Mouse (Mus musculus): ENCODE data around the gene Gramd1b. TPM values are rescaled to one million over a fixed set of nuclear protein-coding genes. Genes with fewer than 3 reads are reported as not detected.

Gene Gramd1b
- polyA plus RNA-seq, 1 experiment from 2014 or later = 2.9 TPM

DNA sequence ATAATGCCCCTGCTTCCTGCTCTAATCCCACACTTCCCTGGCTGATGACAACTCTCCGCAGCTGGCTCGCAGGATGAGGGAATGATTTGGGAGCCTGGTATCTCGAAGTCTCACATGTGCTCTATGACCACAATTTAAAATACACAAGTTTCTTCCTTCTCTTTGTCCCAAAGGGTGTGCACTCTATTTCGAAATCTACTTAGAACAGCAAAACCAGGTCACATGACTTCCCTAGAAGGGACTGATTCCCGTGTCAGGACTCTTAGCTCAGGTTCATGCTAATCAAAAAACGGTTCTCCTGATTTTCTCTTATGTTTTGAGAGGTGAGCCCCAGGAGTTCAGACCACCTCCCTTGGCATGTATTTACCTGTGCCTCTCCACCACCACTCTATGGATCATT, 267.3 kb downstream of the Gramd1b start:
- H3K4me2 ChIP-seq (ENCODE audit: low read depth, low read length) = no peak overlapping the region
- no peak overlapping the region for H3K9ac ChIP-seq (replicated peaks; ENCODE audit: low read length)
- H3K9me3 ChIP-seq (replicated peaks; ENCODE audit: control insufficient read depth, low read length) = no peaks in the 10 kb centered on the region
- peaks cover 4% of the 10 kb centered on the region for H3K27me3 ChIP-seq (ENCODE audit: control insufficient read depth, insufficient read depth, low read length)
- WGBS = 63% methylated on average over 6 of the region's 6 CpGs
- H3K36me3 ChIP-seq (replicated peaks; ENCODE audit: control insufficient read depth, insufficient read depth, low read depth, low read length) = no peaks in the 10 kb centered on the region
- H3K4me1 ChIP-seq (ENCODE audit: control insufficient read depth, insufficient read depth, low read length) = no peaks in the 10 kb centered on the region
- ATAC-seq (replicated peaks; ENCODE audit: insufficient number of reproducible peaks, low FRiP score, low TSS enrichment, low read depth) (no peak), DNase-seq (ENCODE audit: low spot score) (no peak)
- no peak overlapping the region for H3K4me3 ChIP-seq (ENCODE audit: low read depth, low read length)
- no peak overlapping the region for H3K27ac ChIP-seq (replicated peaks; ENCODE audit: low read depth, low read length)

DNA sequence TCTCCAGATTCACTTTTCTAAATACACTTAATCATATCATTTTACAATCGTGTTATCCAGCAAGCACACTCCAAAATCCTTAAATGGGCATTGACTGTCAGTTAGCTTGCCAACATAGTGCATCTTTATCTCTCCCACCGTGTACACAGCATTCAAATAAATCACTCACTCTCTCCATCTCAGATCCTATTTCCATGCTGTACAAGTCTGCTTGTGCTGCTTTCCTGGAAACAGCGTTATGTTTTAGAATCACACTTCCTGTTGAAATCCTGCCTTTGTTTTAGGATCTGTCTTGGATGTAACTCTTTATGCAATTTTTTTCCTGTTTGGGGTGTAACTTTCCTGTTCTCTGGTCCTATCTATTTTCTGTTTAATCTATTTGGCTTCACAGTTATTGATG, 278.7 kb downstream of the Gramd1b start:
- ATAC-seq (replicated peaks; ENCODE audit: insufficient number of reproducible peaks, low FRiP score, low TSS enrichment, low read depth) = no peak
- no peak overlapping the region for H3K9ac ChIP-seq (replicated peaks; ENCODE audit: low read length)

DNA sequence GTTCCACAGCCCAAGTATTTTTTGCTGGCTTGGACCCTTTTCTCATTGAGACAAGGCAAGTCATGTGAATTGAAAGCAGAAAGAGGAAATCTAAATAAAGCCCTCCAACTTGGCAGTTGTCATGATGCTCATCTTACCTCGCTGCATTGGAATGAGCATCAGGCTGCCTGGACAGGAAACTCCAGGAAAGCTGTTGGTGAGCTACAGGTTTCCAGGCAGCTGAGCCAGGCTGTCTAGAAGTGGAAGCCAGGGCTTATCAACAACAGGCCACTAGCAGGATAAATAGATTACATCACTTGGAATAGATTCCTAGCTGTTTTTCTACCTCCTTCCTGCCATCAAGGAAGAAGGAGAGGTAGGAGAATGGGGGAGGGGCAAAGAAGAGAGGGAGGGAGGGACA, 282.1 kb downstream of the Gramd1b start:
- Histone ChIP-seq H3K27me3 (ENCODE audit: control insufficient read depth, insufficient read depth, low read length) (no peaks in the 10 kb centered on the region), H3K36me3 (replicated peaks; ENCODE audit: control insufficient read depth, insufficient read depth, low read depth, low read length) (no peaks in the 10 kb centered on the region), H3K4me3 (ENCODE audit: low read depth, low read length) (no peak overlapping the region), H3K27ac (replicated peaks; ENCODE audit: low read depth, low read length) (no peak overlapping the region), H3K4me2 (ENCODE audit: low read depth, low read length) (no peak overlapping the region), H3K9ac (replicated peaks; ENCODE audit: low read length) (no peak overlapping the region), H3K4me1 (ENCODE audit: control insufficient read depth, insufficient read depth, low read length) (no peaks in the 10 kb centered on the region), H3K9me3 (replicated peaks; ENCODE audit: control insufficient read depth, low read length) (no peaks in the 10 kb centered on the region)
- 76% methylated on average over 1 of the region's 1 CpGs for WGBS
- DNase-seq (ENCODE audit: low spot score) = no peak
- no peak for ATAC-seq (replicated peaks; ENCODE audit: insufficient number of reproducible peaks, low FRiP score, low TSS enrichment, low read depth)

More for the DNA sequence above, 278.7 kb downstream of the Gramd1b start:
- no peak overlapping the region for H3K4me3 ChIP-seq (ENCODE audit: low read depth, low read length)
- H3K27me3 ChIP-seq (ENCODE audit: control insufficient read depth, insufficient read depth, low read length) = no peaks in the 10 kb centered on the region
- no peaks in the 10 kb centered on the region for H3K9me3 ChIP-seq (replicated peaks; ENCODE audit: control insufficient read depth, low read length)
- no peak overlapping the region for H3K4me2 ChIP-seq (ENCODE audit: low read depth, low read length)
- H3K27ac ChIP-seq (replicated peaks; ENCODE audit: low read depth, low read length) = no peak overlapping the region
- WGBS = 77% methylated on average over 3 of the region's 3 CpGs
- H3K36me3 ChIP-seq (replicated peaks; ENCODE audit: control insufficient read depth, insufficient read depth, low read depth, low read length) = no peaks in the 10 kb centered on the region
- no peaks in the 10 kb centered on the region for H3K4me1 ChIP-seq (ENCODE audit: control insufficient read depth, insufficient read depth, low read length)
- no peak for DNase-seq (ENCODE audit: low spot score)

DNA sequence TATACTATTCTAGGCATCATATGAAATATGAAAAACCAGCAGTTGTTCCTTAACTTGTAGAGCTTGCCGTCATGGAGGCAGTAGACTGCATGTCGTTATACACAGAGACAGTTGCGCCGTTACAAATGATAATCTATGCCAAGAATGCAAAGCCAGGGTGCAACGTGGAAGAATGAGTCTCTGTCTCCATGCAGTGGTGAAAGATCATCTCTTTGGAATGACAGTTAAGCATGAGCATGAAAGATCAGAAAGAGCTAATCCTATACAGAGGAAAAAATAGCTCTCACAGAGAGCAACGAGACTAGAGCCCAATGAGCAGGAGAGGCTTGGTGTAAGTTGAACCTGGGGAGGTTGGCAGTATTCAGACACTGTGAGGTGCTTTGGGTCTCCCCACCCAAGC, 284.5 kb downstream of the Gramd1b start:
- H3K4me1 ChIP-seq (ENCODE audit: control insufficient read depth, insufficient read depth, low read length) = no peaks in the 10 kb centered on the region
- H3K36me3 ChIP-seq (replicated peaks; ENCODE audit: control insufficient read depth, insufficient read depth, low read depth, low read length) = no peaks in the 10 kb centered on the region
- no peak overlapping the region for H3K9ac ChIP-seq (replicated peaks; ENCODE audit: low read length)
- no peak overlapping the region for H3K4me3 ChIP-seq (ENCODE audit: low read depth, low read length)
- DNase-seq (ENCODE audit: low spot score) (no peak), ATAC-seq (replicated peaks; ENCODE audit: insufficient number of reproducible peaks, low FRiP score, low TSS enrichment, low read depth) (no peak)
- no peaks in the 10 kb centered on the region for H3K27me3 ChIP-seq (ENCODE audit: control insufficient read depth, insufficient read depth, low read length)
- 85% methylated on average over 6 of the region's 6 CpGs for WGBS
- H3K4me2 ChIP-seq (ENCODE audit: low read depth, low read length) = no peak overlapping the region
- no peaks in the 10 kb centered on the region for H3K9me3 ChIP-seq (replicated peaks; ENCODE audit: control insufficient read depth, low read length)
- H3K27ac ChIP-seq (replicated peaks; ENCODE audit: low read depth, low read length) = no peak overlapping the region

DNA sequence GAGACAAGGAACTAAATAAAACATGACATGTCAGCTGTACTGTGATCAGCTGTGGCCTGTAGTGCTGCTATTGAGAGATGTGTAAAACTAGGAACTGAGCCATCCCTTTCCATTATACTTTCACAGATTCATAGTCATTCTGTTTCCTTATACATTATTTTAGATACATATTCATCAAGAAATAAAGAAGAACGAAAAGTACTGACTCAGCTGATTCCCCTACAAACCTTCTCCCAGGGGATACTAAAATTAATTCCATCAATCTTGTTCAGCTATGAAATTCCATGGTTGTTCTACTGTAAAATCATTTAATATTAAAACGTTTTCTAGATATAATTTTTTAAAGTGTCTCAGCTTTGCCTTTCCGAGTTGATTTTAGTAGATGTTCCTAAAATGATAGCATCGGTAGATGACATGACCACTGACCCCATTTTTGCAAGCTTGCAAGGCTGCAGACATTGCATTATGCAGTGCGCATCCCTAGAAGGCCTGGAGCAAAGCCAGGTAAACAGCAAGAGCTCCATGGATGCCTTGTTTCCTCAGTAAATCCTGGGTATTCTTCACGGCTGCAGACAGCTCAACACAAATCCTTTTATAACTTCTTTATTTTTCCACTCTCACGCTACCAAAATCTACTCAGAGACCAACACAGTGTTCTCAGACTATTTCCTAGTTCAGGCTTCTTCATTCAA, 285.1 kb downstream of the Gramd1b start:
- Histone ChIP-seq H3K4me3 (ENCODE audit: low read depth, low read length) (no peak overlapping the region), H3K9me3 (replicated peaks; ENCODE audit: control insufficient read depth, low read length) (no peaks in the 10 kb centered on the region), H3K27me3 (ENCODE audit: control insufficient read depth, insufficient read depth, low read length) (no peaks in the 10 kb centered on the region), H3K9ac (replicated peaks; ENCODE audit: low read length) (no peak overlapping the region), H3K4me2 (ENCODE audit: low read depth, low read length) (no peak overlapping the region), H3K4me1 (ENCODE audit: control insufficient read depth, insufficient read depth, low read length) (no peaks in the 10 kb centered on the region), H3K36me3 (replicated peaks; ENCODE audit: control insufficient read depth, insufficient read depth, low read depth, low read length) (no peaks in the 10 kb centered on the region), H3K27ac (replicated peaks; ENCODE audit: low read depth, low read length) (no peak overlapping the region)
- ATAC-seq (replicated peaks; ENCODE audit: insufficient number of reproducible peaks, low FRiP score, low TSS enrichment, low read depth) = no peak
- DNase-seq (ENCODE audit: low spot score) = no peak
- WGBS = 87% methylated on average over 7 of the region's 7 CpGs

DNA sequence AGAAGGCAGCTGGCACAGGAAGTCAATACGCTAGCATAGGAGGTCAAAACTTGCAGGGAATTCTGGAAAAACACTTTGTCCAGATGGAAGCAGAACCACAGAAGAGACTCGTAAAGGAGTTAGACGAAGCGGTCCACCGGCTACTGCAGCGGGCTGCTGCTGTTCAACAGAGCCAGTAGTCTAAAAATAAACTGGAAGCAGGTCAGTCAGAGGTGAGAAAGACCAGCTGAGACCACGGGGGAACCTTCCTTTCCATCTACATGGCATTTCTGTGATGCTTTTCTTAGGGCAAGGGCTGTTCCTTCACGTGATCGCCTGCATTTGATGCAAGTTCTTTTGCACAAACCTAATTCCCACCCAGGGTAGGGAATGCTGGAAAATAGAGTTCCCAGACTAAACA, 285.7 kb downstream of the Gramd1b start:
- no peak overlapping the region for H3K27ac ChIP-seq (replicated peaks; ENCODE audit: low read depth, low read length)
- no peak overlapping the region for H3K4me3 ChIP-seq (ENCODE audit: low read depth, low read length)
- H3K9me3 ChIP-seq (replicated peaks; ENCODE audit: control insufficient read depth, low read length) = no peaks in the 10 kb centered on the region
- no peak for ATAC-seq (replicated peaks; ENCODE audit: insufficient number of reproducible peaks, low FRiP score, low TSS enrichment, low read depth)
- H3K27me3 ChIP-seq (ENCODE audit: control insufficient read depth, insufficient read depth, low read length) = peaks cover 2% of the 10 kb centered on the region; the same call in 1 of the 2 replicates
- no peak overlapping the region for H3K4me2 ChIP-seq (ENCODE audit: low read depth, low read length)
- no peak for DNase-seq (ENCODE audit: low spot score)
- 73% methylated on average over 9 of the region's 9 CpGs for WGBS
- no peaks in the 10 kb centered on the region for H3K36me3 ChIP-seq (replicated peaks; ENCODE audit: control insufficient read depth, insufficient read depth, low read depth, low read length)
- no peak overlapping the region for H3K9ac ChIP-seq (replicated peaks; ENCODE audit: low read length)
- no peaks in the 10 kb centered on the region for H3K4me1 ChIP-seq (ENCODE audit: control insufficient read depth, insufficient read depth, low read length)

Other genes starting within 250 kb of the Gramd1b start
- gene Gm21915, start 139.2 kb upstream of the Gramd1b start, polyA plus RNA-seq (2014; fragmentation: Nextera tagmentation; extraction: Ambion mirVana) = not detected in 2 replicates
- gene Clmp, start 154.6 kb upstream of the Gramd1b start, polyA plus RNA-seq (2014; fragmentation: Nextera tagmentation; extraction: Ambion mirVana) = 59.8 and 72.3 TPM in 2 replicates

All from embryonic facial prominence, embryonic 11.5 days (tissue).